ENCODE assay signal across 14 mouse cellular contexts in the genomic region with DNA sequence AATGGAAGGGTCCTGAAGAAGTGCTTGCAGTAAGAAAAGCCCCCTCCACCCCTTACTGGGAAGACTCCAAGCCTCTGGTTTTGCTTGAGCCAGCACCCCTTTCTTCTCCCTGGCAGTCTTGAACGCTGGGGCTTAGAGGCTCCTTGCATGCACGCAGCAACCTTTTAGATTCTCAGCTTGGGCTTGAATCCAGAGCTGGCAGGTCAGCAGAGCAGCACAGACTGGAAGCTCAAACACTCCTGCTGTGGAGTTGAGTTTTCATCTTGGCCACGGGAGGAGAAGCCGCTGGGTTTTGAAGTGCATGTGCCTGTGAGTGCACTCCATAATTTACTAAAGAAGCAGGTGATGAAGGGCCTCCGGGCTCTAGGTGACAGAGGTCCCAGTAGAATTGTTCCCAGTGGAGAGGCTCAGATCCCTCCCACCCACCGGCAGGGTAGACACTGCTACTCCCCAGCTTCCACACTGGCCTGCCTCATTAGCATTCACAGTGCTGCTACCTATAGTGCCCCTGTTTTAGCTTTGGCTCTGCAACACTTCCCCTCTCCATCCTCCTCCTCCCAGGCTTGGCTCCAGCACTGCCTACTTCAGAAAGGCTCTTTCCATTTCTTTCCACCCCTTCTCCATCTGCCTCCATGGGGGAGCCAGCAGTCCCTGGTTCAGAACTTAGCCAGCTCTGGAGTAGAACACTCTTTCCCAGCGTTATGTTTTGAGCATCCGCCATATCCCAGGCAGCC. TPM values are rescaled to one million over a fixed set of nuclear protein-coding genes. Genes with fewer than 3 reads are reported as not detected.
DNase-seq lines count a peak whose midpoint lies in the region; ATAC-seq lines count a peak whose summit lies in the region.
"Had no signal": no experiment of that assay in that cellular context is flagged by ENCODE, and none has a peak within 500 bp of the region (broad histone marks: within the 10 kb centered on the region; RNA-seq: fewer than 3 reads in every experiment).

No protein-coding gene starts in this region.

- peak overlapping the region; percentile 50 for H3K27ac ChIP-seq in hindbrain, embryonic 15.5 days (replicated peaks)
- no peak overlapping the region for H3K27ac ChIP-seq in hindbrain, embryonic 11.5 days (ENCODE audit: low read depth, low read length)
- H3K27ac ChIP-seq: embryonic facial prominence, embryonic 13.5 days; macrophage; neural tube, embryonic 13.5 days had no signal

- H3K27me3 ChIP-seq in hindbrain, embryonic 15.5 days = peaks cover 4% of the 10 kb centered on the region
- no peaks in the 10 kb centered on the region; the same call in 1 of the 2 replicates for H3K27me3 ChIP-seq in hindbrain, embryonic 11.5 days (ENCODE audit: control insufficient read depth, insufficient read depth, low read length)
- H3K27me3 ChIP-seq: embryonic facial prominence, embryonic 13.5 days had no signal

- no peak for DNase-seq in cerebellum, postnatal 4 days (ENCODE audit: low spot score in 2 of 2)
- no peak for DNase-seq in hindbrain, embryonic 11.5 days (ENCODE audit: low spot score)
- peak; percentile 72 for DNase-seq in cerebellum, adult 9-10 months
- peak; percentile 55 to 82 for DNase-seq in left cerebral cortex, adult 9 months (ENCODE audit: low spot score in 2 of 2)
- DNase-seq in ovary, postnatal 10 days (ENCODE audit: low spot score) = no peak
- DNase-seq in kidney, postnatal 10 days = no peak
- DNase-seq: adrenal gland, postnatal 14 days; gastrocnemius, postnatal 25 days had no signal

- H3K4me2 ChIP-seq in hindbrain, embryonic 15.5 days = no peak overlapping the region
- no peak overlapping the region for H3K4me2 ChIP-seq in hindbrain, embryonic 11.5 days (replicated peaks; ENCODE audit: low read depth, low read length)
- H3K4me2 ChIP-seq: embryonic facial prominence, embryonic 13.5 days; neural tube, embryonic 13.5 days had no signal

- no peaks in the 10 kb centered on the region for H3K9me3 ChIP-seq in hindbrain, embryonic 15.5 days
- no peaks in the 10 kb centered on the region for H3K9me3 ChIP-seq in hindbrain, embryonic 11.5 days (ENCODE audit: control insufficient read depth, low read length)
- H3K9me3 ChIP-seq: embryonic facial prominence, embryonic 13.5 days; neural tube, embryonic 13.5 days had no signal

- no peaks in the 10 kb centered on the region for H3K36me3 ChIP-seq in hindbrain, embryonic 15.5 days
- H3K36me3 ChIP-seq in hindbrain, embryonic 11.5 days (ENCODE audit: control insufficient read depth, insufficient read depth, low read length) = no peaks in the 10 kb centered on the region
- H3K36me3 ChIP-seq: embryonic facial prominence, embryonic 13.5 days; G1E; neural tube, embryonic 13.5 days had no signal

- ATAC-seq in cerebellum, adult (ENCODE audit: insufficient number of reproducible peaks, low FRiP score, low TSS enrichment) = 0 out of 2 replicates have a peak, but pooled peaks have one; percentile 21
- ATAC-seq in hindbrain, embryonic 15.5 days (ENCODE audit: low FRiP score, low read depth) = peak; percentile 52; the same call in 1 of the 2 replicates
- no peak for ATAC-seq in hindbrain, embryonic 11.5 days (ENCODE audit: low FRiP score)

- H3K4me3 ChIP-seq in hindbrain, embryonic 15.5 days = no peak overlapping the region
- H3K4me3 ChIP-seq in hindbrain, embryonic 11.5 days (ENCODE audit: low read depth, low read length) = no peak overlapping the region
- H3K4me3 ChIP-seq: embryonic facial prominence, embryonic 13.5 days; neural tube, embryonic 13.5 days had no signal

- no peak overlapping the region for H3K9ac ChIP-seq in hindbrain, embryonic 15.5 days
- H3K9ac ChIP-seq in hindbrain, embryonic 11.5 days (ENCODE audit: low read depth, low read length) = no peak overlapping the region
- H3K9ac ChIP-seq: embryonic facial prominence, embryonic 13.5 days; neural tube, embryonic 13.5 days had no signal

- peaks cover 10% of the 10 kb centered on the region for H3K4me1 ChIP-seq in hindbrain, embryonic 15.5 days (replicated peaks)
- no peaks in the 10 kb centered on the region for H3K4me1 ChIP-seq in hindbrain, embryonic 11.5 days (replicated peaks; ENCODE audit: control insufficient read depth, insufficient read depth, low read length)

- 51% methylated on average over 8 of the region's 8 CpGs for WGBS in hindbrain, embryonic 15.5 days
- WGBS in hindbrain, embryonic 11.5 days = 68% methylated on average over 8 of the region's 8 CpGs

RNA-seq across cellular contexts. Expression of a gene that starts 15.7 kb away (rescaled TPM):
- 3.8 and 4.6 TPM in 2 replicates for polyA plus RNA-seq in hindbrain, embryonic 15.5 days (2015; fragmentation: Nextera tagmentation; extraction: Ambion mirVana)
- polyA plus RNA-seq in hindbrain, embryonic 11.5 days (2014; fragmentation: Nextera tagmentation; extraction: Ambion mirVana) = 1.2 and 1.7 TPM in 2 replicates
- polyA plus RNA-seq: G1E had no signal

Comparison
In these comparisons a context has a peak if more than half of its experiments do, and no peak if none do; other contexts are left out.
1. DNase-seq: peak in cerebellum, adult 9-10 months (single experiment) and left cerebral cortex, adult 9 months (2 of 2); none in cerebellum, postnatal 4 days (0 of 2), hindbrain, embryonic 11.5 days (single experiment), ovary, postnatal 10 days (single experiment) and kidney, postnatal 10 days (single experiment).